Comparison of ENCODE assay signal across 8 mouse cellular contexts in the genomic region with DNA sequence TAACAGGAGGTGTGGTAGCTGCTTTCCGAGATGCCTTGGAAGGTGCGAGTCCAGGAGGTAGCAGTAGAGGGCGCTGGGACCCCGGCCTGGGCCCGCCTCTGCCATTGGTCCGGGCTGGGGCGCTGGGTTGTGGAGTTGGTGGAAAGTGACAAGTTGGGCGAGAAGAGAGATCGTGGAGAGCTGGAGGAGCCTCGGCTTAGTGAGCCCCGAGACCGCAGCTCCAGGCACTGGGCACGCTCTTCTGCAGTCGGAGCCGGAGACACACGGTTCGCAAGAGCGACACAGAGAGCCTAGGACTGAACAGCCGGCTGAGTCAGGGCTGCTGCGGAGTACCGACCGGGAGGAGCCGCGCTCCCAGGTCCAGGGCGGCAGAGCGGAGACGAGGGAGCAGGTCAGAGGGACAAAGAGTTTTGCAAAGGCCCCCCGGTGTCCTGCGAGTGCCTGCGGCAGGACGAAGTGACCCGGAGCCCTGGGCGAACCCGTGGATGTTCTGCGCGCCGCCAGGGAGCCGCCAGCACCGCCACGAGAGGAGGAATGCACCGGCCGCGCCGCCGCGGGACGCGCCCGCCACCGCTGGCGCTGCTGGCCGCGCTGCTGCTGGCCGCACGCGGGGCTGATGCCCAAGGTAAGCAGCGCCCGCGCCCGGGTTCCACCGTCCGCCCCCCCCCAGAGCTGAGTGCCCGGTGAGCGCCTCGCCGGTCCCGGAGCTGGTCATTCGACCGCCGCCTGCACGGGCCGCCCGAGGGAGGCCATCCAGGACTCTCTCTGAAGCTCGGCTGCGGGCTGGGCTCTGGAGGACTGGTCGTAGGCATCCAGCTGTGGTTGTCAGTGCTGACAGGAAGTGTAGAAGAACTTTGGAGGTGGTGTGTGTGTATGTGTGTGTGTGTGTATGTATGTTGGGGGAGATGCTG. TPM values are rescaled to one million over a fixed set of nuclear protein-coding genes. Genes with fewer than 3 reads are reported as not detected.
DNase-seq lines count a peak whose midpoint lies in the region; ATAC-seq lines count a peak whose summit lies in the region.

A gene (plus strand): TSS at position 107 of the 911 bp plus-strand sequence.

- H3K36me3 ChIP-seq in embryonic facial prominence, embryonic 15.5 days = no peaks in the 10 kb centered on the region
- H3K36me3 ChIP-seq in heart, embryonic 11.5 days (ENCODE audit: control insufficient read depth, insufficient read depth, low read length) = no peaks in the 10 kb centered on the region
- no peaks in the 10 kb centered on the region for H3K36me3 ChIP-seq in kidney, embryonic 14.5 days (ENCODE audit: control insufficient read depth, insufficient read depth, low read length)
- no peaks in the 10 kb centered on the region for H3K36me3 ChIP-seq in limb, embryonic 13.5 days
- no peaks in the 10 kb centered on the region for H3K36me3 ChIP-seq in midbrain, embryonic 15.5 days (replicated peaks)

- peak; percentile 27 to 64 for DNase-seq in spleen, adult 18-20 months
- DNase-seq in spleen, adult 12 weeks (ENCODE audit: low spot score) = no peak
- peak; percentile 13 to 29 for DNase-seq in spleen, postnatal 14 days (ENCODE audit: low spot score in 2 of 2)

- no peaks in the 10 kb centered on the region for H3K9me3 ChIP-seq in embryonic facial prominence, embryonic 15.5 days (replicated peaks)
- H3K9me3 ChIP-seq in heart, embryonic 11.5 days (replicated peaks; ENCODE audit: control insufficient read depth, low read length) = no peaks in the 10 kb centered on the region
- H3K9me3 ChIP-seq in kidney, embryonic 14.5 days (ENCODE audit: control insufficient read depth, low read length) = no peaks in the 10 kb centered on the region
- H3K9me3 ChIP-seq in limb, embryonic 13.5 days = no peaks in the 10 kb centered on the region
- no peaks in the 10 kb centered on the region for H3K9me3 ChIP-seq in midbrain, embryonic 15.5 days

- H3K4me3 ChIP-seq in embryonic facial prominence, embryonic 15.5 days (replicated peaks) = peak within 1 kb of the TSS; percentile 81
- H3K4me3 ChIP-seq in heart, embryonic 11.5 days (ENCODE audit: low read depth, low read length) = peak within 1 kb of the TSS; percentile 63
- H3K4me3 ChIP-seq in kidney, embryonic 14.5 days (ENCODE audit: low read length) = peak within 1 kb of the TSS; percentile 81
- H3K4me3 ChIP-seq in limb, embryonic 13.5 days = peak within 1 kb of the TSS; percentile 84
- H3K4me3 ChIP-seq in midbrain, embryonic 15.5 days = peak within 1 kb of the TSS; percentile 63

- peak within 1 kb of the TSS; percentile 81 for H3K9ac ChIP-seq in embryonic facial prominence, embryonic 15.5 days
- peak within 1 kb of the TSS; percentile 80 for H3K9ac ChIP-seq in heart, embryonic 11.5 days (ENCODE audit: low read depth, low read length)
- H3K9ac ChIP-seq in kidney, embryonic 14.5 days (ENCODE audit: low read depth, low read length) = peak within 1 kb of the TSS; percentile 86
- H3K9ac ChIP-seq in limb, embryonic 13.5 days = peak within 1 kb of the TSS; percentile 86
- H3K9ac ChIP-seq in midbrain, embryonic 15.5 days = peak within 1 kb of the TSS; percentile 52

- H3K27me3 ChIP-seq in embryonic facial prominence, embryonic 15.5 days = peaks cover 6% of the 10 kb centered on the region; the same call in 1 of the 2 replicates
- H3K27me3 ChIP-seq in heart, embryonic 11.5 days (ENCODE audit: control insufficient read depth, insufficient read depth, low read length) = peaks cover 4% of the 10 kb centered on the region; the same call in 1 of the 2 replicates
- no peaks in the 10 kb centered on the region for H3K27me3 ChIP-seq in kidney, embryonic 14.5 days (ENCODE audit: control insufficient read depth, insufficient read depth, low read length)
- peaks cover 48% of the 10 kb centered on the region for H3K27me3 ChIP-seq in limb, embryonic 13.5 days
- peaks cover 21% of the 10 kb centered on the region; the same call in 1 of the 2 replicates for H3K27me3 ChIP-seq in midbrain, embryonic 15.5 days (replicated peaks)

- WGBS in embryonic facial prominence, embryonic 15.5 days = under 1% methylated on average over 76 of the region's 76 CpGs
- 0% methylated on average over 46 of the region's 76 CpGs for WGBS in heart, embryonic 11.5 days (ENCODE audit: insufficient replicate concordance)
- WGBS in kidney, embryonic 14.5 days = under 1% methylated on average over 69 of the region's 76 CpGs
- WGBS in limb, embryonic 13.5 days = under 1% methylated on average over 59 of the region's 76 CpGs
- under 1% methylated on average over 76 of the region's 76 CpGs for WGBS in midbrain, embryonic 15.5 days

- peak; percentile 88 for ATAC-seq in embryonic facial prominence, embryonic 15.5 days (ENCODE audit: insufficient number of reproducible peaks, low FRiP score, low TSS enrichment, low read depth)
- peak; percentile 70 for ATAC-seq in heart, embryonic 11.5 days (replicated peaks; ENCODE audit: insufficient number of reproducible peaks, low FRiP score, low TSS enrichment)
- ATAC-seq in kidney, embryonic 14.5 days (ENCODE audit: low FRiP score, low TSS enrichment) = peak; percentile 91
- ATAC-seq in limb, embryonic 13.5 days (ENCODE audit: low FRiP score, low read depth) = peak; percentile 90
- ATAC-seq in midbrain, embryonic 15.5 days (replicated peaks) = peak; percentile 95

- peak within 1 kb of the TSS; percentile 80 for H3K4me2 ChIP-seq in embryonic facial prominence, embryonic 15.5 days (replicated peaks)
- peak within 1 kb of the TSS; percentile 66 for H3K4me2 ChIP-seq in heart, embryonic 11.5 days
- H3K4me2 ChIP-seq in kidney, embryonic 14.5 days (replicated peaks; ENCODE audit: low read depth, low read length) = peak within 1 kb of the TSS; percentile 75
- H3K4me2 ChIP-seq in limb, embryonic 13.5 days (replicated peaks) = peak within 1 kb of the TSS; percentile 78
- peak within 1 kb of the TSS; percentile 98 for H3K4me2 ChIP-seq in midbrain, embryonic 15.5 days

- H3K4me1 ChIP-seq in embryonic facial prominence, embryonic 15.5 days = peaks cover 16% of the 10 kb centered on the region
- H3K4me1 ChIP-seq in heart, embryonic 11.5 days (ENCODE audit: control insufficient read depth, insufficient read depth, low read length) = no peaks in the 10 kb centered on the region
- H3K4me1 ChIP-seq in kidney, embryonic 14.5 days (ENCODE audit: control insufficient read depth, insufficient read depth, low read length) = peaks cover 7% of the 10 kb centered on the region
- H3K4me1 ChIP-seq in limb, embryonic 13.5 days = peaks cover 18% of the 10 kb centered on the region
- H3K4me1 ChIP-seq in midbrain, embryonic 15.5 days = peaks cover 16% of the 10 kb centered on the region

- peak within 1 kb of the TSS; percentile 86 for H3K27ac ChIP-seq in embryonic facial prominence, embryonic 15.5 days (replicated peaks)
- peak within 1 kb of the TSS; percentile 81 for H3K27ac ChIP-seq in heart, embryonic 11.5 days (ENCODE audit: low read depth, low read length)
- peak within 1 kb of the TSS; percentile 88 for H3K27ac ChIP-seq in kidney, embryonic 14.5 days (ENCODE audit: low read depth, low read length)
- H3K27ac ChIP-seq in limb, embryonic 13.5 days = peak within 1 kb of the TSS; percentile 85
- H3K27ac ChIP-seq in midbrain, embryonic 15.5 days = peak within 1 kb of the TSS; percentile 55

RNA-seq across cellular contexts. Expression of the gene that starts here (rescaled TPM):
- polyA plus RNA-seq in embryonic facial prominence, embryonic 15.5 days (2015; fragmentation: Nextera tagmentation; extraction: Ambion mirVana) = 9.3 and 11.7 TPM in 2 replicates
- 7.3 and 9.7 TPM in 2 replicates for polyA plus RNA-seq in heart, embryonic 11.5 days (2014; fragmentation: Nextera tagmentation; extraction: Ambion mirVana)
- polyA plus RNA-seq in kidney, embryonic 14.5 days (2014; fragmentation: Nextera tagmentation; extraction: Ambion mirVana) = 11.3 and 12.8 TPM in 2 replicates
- polyA plus RNA-seq in limb, embryonic 13.5 days (2015; fragmentation: Nextera tagmentation; extraction: Ambion mirVana) = 10.4 and 11.8 TPM in 2 replicates
- 1.1 and 1.6 TPM in 2 replicates for polyA plus RNA-seq in midbrain, embryonic 15.5 days (2015; fragmentation: Nextera tagmentation; extraction: Ambion mirVana)
